26 mouse cellular contexts compared by ENCODE assay signal in genomic region chr10:96638477-96638876, GRCm38 (mm10).
"Had no signal": no experiment of that assay in that cellular context is flagged by ENCODE, and none has a peak within 500 bp of the region (broad histone marks: within the 10 kb centered on the region; RNA-seq: fewer than 3 reads in every experiment).

No protein-coding gene starts in this region.

- H3K9me3 ChIP-seq: heart, embryonic 13.5 days; heart, embryonic 15.5 days; intestine, embryonic 15.5 days; limb, embryonic 10.5 days; limb, embryonic 12.5 days had no signal

- H3K27ac ChIP-seq: gastrocnemius, adult 2 months; heart, adult 2 months; heart, embryonic 13.5 days; heart, embryonic 15.5 days; hindbrain, embryonic 14.5 days; intestine, embryonic 15.5 days; layer of hippocampus, adult 2 months; left cerebral cortex, adult 2 months; limb, embryonic 10.5 days; limb, embryonic 12.5 days had no signal

- ATAC-seq: hindbrain, embryonic 16.5 days; inflammation-experienced regulatory T-cells, adult 6 months; intestine, embryonic 15.5 days; intestine, postnatal 0 days had no signal

- H3K36me3 ChIP-seq: heart, embryonic 15.5 days; intestine, embryonic 15.5 days had no signal

- H3K4me2 ChIP-seq: heart, embryonic 11.5 days; heart, embryonic 13.5 days; heart, embryonic 15.5 days; hindbrain, embryonic 14.5 days; intestine, embryonic 15.5 days; limb, embryonic 12.5 days; liver, embryonic 11.5 days had no signal

- DNase-seq: gastrocnemius, adult 2 months; gastrocnemius, postnatal 10 days; gastrocnemius, postnatal 25 days; heart, adult 11 months; heart, adult 2 months; heart, postnatal 14 days; heart, postnatal 36 days; kidney, adult 18-20 months; kidney, adult 8-10 months; kidney, postnatal 10 days; kidney, postnatal 25 days; kidney, postnatal 4 days; liver had no signal

- H3K27me3 ChIP-seq: heart, embryonic 13.5 days; heart, embryonic 15.5 days; intestine, embryonic 15.5 days; limb, embryonic 12.5 days had no signal

- H3K4me1 ChIP-seq: intestine, embryonic 15.5 days; limb, embryonic 10.5 days; limb, embryonic 12.5 days had no signal

- H3K4me3 ChIP-seq: gastrocnemius, adult 2 months; heart, adult 2 months; heart, embryonic 13.5 days; heart, embryonic 15.5 days; intestine, embryonic 15.5 days; layer of hippocampus, adult 2 months; left cerebral cortex, adult 2 months; limb, embryonic 10.5 days; limb, embryonic 12.5 days had no signal

- H3K9ac ChIP-seq: heart, embryonic 13.5 days; heart, embryonic 15.5 days; hindbrain, embryonic 14.5 days; intestine, embryonic 15.5 days; limb, embryonic 12.5 days had no signal
